Comparison of ENCODE assay signal across 18 mouse cellular contexts in the genomic region with DNA sequence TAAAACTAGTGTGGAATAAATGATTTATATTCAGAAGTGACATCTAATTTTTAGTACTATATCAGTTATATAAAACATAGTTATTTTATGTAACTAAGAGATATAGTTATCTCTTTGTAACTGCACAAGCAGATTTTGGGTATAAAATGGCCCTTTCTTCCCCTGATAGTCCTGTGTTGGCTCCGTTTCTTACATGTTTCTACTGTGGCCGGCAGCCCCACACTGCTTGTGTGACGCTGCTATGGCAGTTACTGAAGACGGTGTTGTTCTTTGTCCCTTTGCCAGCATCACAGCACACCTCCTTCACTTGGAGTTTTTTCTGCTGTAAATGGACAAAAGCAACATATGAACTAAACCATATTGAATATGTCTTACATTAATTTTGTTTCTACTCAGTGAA. TPM values are rescaled to one million over a fixed set of nuclear protein-coding genes. Genes with fewer than 3 reads are reported as not detected.
A peak's percentile ranks its signal among the peaks of the same experiment; 100 is the strongest.
DNase-seq lines count a peak whose midpoint lies in the region; ATAC-seq and TF ChIP-seq lines count a peak whose summit lies in the region.
"Had no signal": no experiment of that assay in that cellular context is flagged by ENCODE, and none has a peak within 500 bp of the region (broad histone marks: within the 10 kb centered on the region; RNA-seq: fewer than 3 reads in every experiment).

No protein-coding gene starts in this region.

- H3K4me1 ChIP-seq in MEL (ENCODE audit: control insufficient read depth in 1 of 2, insufficient read depth in 2 of 2, low read length in 2 of 2) = peaks cover 10 to 14% of the 10 kb centered on the region in 2 experiments
- H3K4me1 ChIP-seq: forebrain, embryonic 15.5 days; hindbrain, embryonic 12.5 days had no signal

- DNase-seq in cerebellum, adult 9-11 months = peak; percentile 23
- DNase-seq in MEL (ENCODE audit: low read depth, low spot score) = peak; percentile 59
- peak; percentile 7 for DNase-seq in brain, embryonic 14.5 days (ENCODE audit: low read depth)
- DNase-seq in kidney, postnatal 25 days = no peak
- DNase-seq: adrenal gland, adult 2 months; adrenal gland, postnatal 25 days; gastrocnemius, postnatal 36 days; heart, adult 11 months; heart, postnatal 4 days had no signal

- no peak for ATAC-seq in cerebellum, adult (ENCODE audit: insufficient number of reproducible peaks, low FRiP score, low TSS enrichment)
- peak; percentile 85 for ATAC-seq in megakaryocyte-erythroid progenitor cell, adult 5-6 weeks (replicated peaks; ENCODE audit: low FRiP score, low TSS enrichment, poor library complexity, severe bottlenecking)
- ATAC-seq: forebrain, embryonic 15.5 days; hindbrain, embryonic 16.5 days; inflammation-experienced regulatory T-cells, adult 6 months; intestine, postnatal 0 days had no signal

- no peak for TF ChIP-seq POLR2A in MEL (IDR thresholded peaks at IDR 0.05; ENCODE audit: control insufficient read depth in 1 of 2, insufficient read depth in 1 of 2, low read depth in 1 of 2, low read length in 2 of 2, poor library complexity in 1 of 2)
- TF ChIP-seq POLR2A in brain, embryonic 14.5 days (IDR thresholded peaks at IDR 0.05; ENCODE audit: borderline replicate concordance, extremely low read depth, insufficient read depth, insufficient read length, poor library complexity, severe bottlenecking) = no peak

- TF ChIP-seq CTCF in MEL (IDR thresholded peaks at IDR 0.05 in 2 of 3, conservative IDR thresholded peaks at IDR 0.05 in 1 of 3; ENCODE audit: control insufficient read depth in 1 of 3, insufficient read depth in 1 of 3, low read depth in 2 of 3, low read length in 3 of 3, poor library complexity in 1 of 3, severe bottlenecking in 1 of 3) = no peak
- TF ChIP-seq CTCF in brain, embryonic 14.5 days (IDR thresholded peaks at IDR 0.05; ENCODE audit: borderline replicate concordance, extremely low read depth, insufficient read depth, insufficient read length) = no peak

- H3K27me3 ChIP-seq in MEL (ENCODE audit: control insufficient read depth in 1 of 2, insufficient read depth in 2 of 2, low read length in 2 of 2) = no peaks in the 10 kb centered on the region
- H3K27me3 ChIP-seq: CH12.LX; forebrain, embryonic 15.5 days; heart, embryonic 13.5 days; hindbrain, embryonic 12.5 days had no signal

- H3K27ac ChIP-seq in MEL (ENCODE audit: control insufficient read depth, low read depth, low read length) = peak overlapping the region; percentile 67
- H3K27ac ChIP-seq: forebrain, embryonic 15.5 days; heart, embryonic 13.5 days; hindbrain, embryonic 12.5 days had no signal

- no peak for TF ChIP-seq RAD21 in MEL (IDR thresholded peaks at IDR 0.05; ENCODE audit: low read depth, low read length)

- TF ChIP-seq EP300 in MEL (IDR thresholded peaks at IDR 0.05; ENCODE audit: low read depth in 1 of 2, low read length in 2 of 2) = peak; percentile 34 to 56; a peak in 2 of 4 replicates

- H3K79me2 ChIP-seq in MEL (ENCODE audit: control insufficient read depth, insufficient read depth, low read length, poor library complexity) = peaks cover 12% of the 10 kb centered on the region

- no peaks in the 10 kb centered on the region for H3K9me3 ChIP-seq in MEL (replicated peaks; ENCODE audit: insufficient read depth, low read length)
- H3K9me3 ChIP-seq: forebrain, embryonic 15.5 days; heart, embryonic 13.5 days; hindbrain, embryonic 12.5 days had no signal

- H3K36me3 ChIP-seq in MEL (ENCODE audit: control insufficient read depth in 1 of 2, insufficient read depth in 2 of 2, low read length in 2 of 2) = peaks cover 0 to 30% of the 10 kb centered on the region in 2 experiments; a peak in 2 of 4 replicates
- H3K36me3 ChIP-seq: forebrain, embryonic 15.5 days; heart, embryonic 13.5 days; hindbrain, embryonic 12.5 days had no signal

- peak overlapping the region; percentile 28 to 29; a peak in 2 of 4 replicates for H3K4me3 ChIP-seq in MEL (ENCODE audit: control insufficient read depth in 1 of 2, insufficient read depth in 1 of 2, low read depth in 2 of 2, low read length in 2 of 2)
- H3K4me3 ChIP-seq: forebrain, embryonic 15.5 days; heart, embryonic 13.5 days; hindbrain, embryonic 12.5 days had no signal

- peak overlapping the region; percentile 56 for H3K9ac ChIP-seq in MEL (ENCODE audit: control insufficient read depth, low read depth, low read length, poor library complexity, severe bottlenecking)
- H3K9ac ChIP-seq: forebrain, embryonic 15.5 days; heart, embryonic 13.5 days; hindbrain, embryonic 12.5 days had no signal

TF ChIP-seq in MEL, 35 proteins besides CTCF, POLR2A, EP300 and RAD21:
- no peak for TF ChIP-seq HCFC1 (IDR thresholded peaks at IDR 0.05; ENCODE audit: low read depth, low read length)
- no peak for TF ChIP-seq JUND (IDR thresholded peaks at IDR 0.05; ENCODE audit: low read depth, low read length)
- no peak for TF ChIP-seq E2F4 (IDR thresholded peaks at IDR 0.05; ENCODE audit: borderline replicate concordance, low read depth, low read length)
- TF ChIP-seq CHD2 (IDR thresholded peaks at IDR 0.05; ENCODE audit: low read length) = no peak
- TF ChIP-seq GATA1 (IDR thresholded peaks at IDR 0.05; ENCODE audit: low read depth, low read length) = peak; percentile 37; the same call in 1 of the 2 replicates
- peak; percentile 19; the same call in 1 of the 2 replicates for TF ChIP-seq ETS1 (IDR thresholded peaks at IDR 0.05; ENCODE audit: low read depth, low read length)
- no peak for TF ChIP-seq MEF2A (IDR thresholded peaks at IDR 0.05; ENCODE audit: extremely low read depth, insufficient replicate concordance, low read depth, low read length, poor library complexity, severe bottlenecking)

RNA-seq across cellular contexts. Expression of gene Pde3b, which starts 41.8 kb away (rescaled TPM):
- 4.5 and 5.5 TPM in 2 replicates for total RNA-seq in MEL (2012; rRNA removed)
- polyA plus RNA-seq in MEL (2012; ENCODE audit: insufficient read depth in 1 of 2, insufficient read length in 2 of 2, low read depth in 1 of 2, low replicate concordance in 2 of 2, missing spikeins in 1 of 2) = 10 to 100 TPM in 1 of 2 experiments, 1 to 10 TPM in 1; 9.9 to 36.6 TPM
- polyA plus RNA-seq in brain, embryonic 14.5 days (2012; rRNA removed) = 10.0 and 10.5 TPM in 2 replicates
- 7.0 and 14.4 TPM in 2 replicates for total RNA-seq in megakaryocyte-erythroid progenitor cell, adult 5-6 weeks (2014; fragmentation: Nextera tagmentation)
- 15.3 and 24.4 TPM in 2 replicates for total RNA-seq in megakaryocyte-erythroid progenitor cell, adult 5-6 weeks (2017)

Comparison
In these comparisons a context has a peak if more than half of its experiments do, and no peak if none do; other contexts are left out.
1. DNase-seq: peak in cerebellum, adult 9-11 months (single experiment), MEL (single experiment) and brain, embryonic 14.5 days (single experiment); none in kidney, postnatal 25 days (0 of 2).